Mouse (Mus musculus): Measurements from ENCODE around the gene Bicral.

Bicral gene

GRCm38 (mm10) chr17:46857903-46858748 is at the start of gene Bicral:
Gene Bicral, minus strand, starts transcription at chr17:46858482.
- DNase-seq (ENCODE audit: low spot score) = peak; percentile 65

GRCm38 (mm10) chr17:46903876-46904490 is 45.7 kb upstream of the Bicral start:
- peak; percentile 38 for DNase-seq (ENCODE audit: low spot score)

GRCm38 (mm10) chr17:46900941-46901340 is 42.7 kb upstream of the Bicral start:
- no peak for DNase-seq (ENCODE audit: low spot score)

- DNase-seq (ENCODE audit: low spot score) = no peak
Measured at GRCm38 (mm10) chr17:46897221-46897950, 39.1 kb upstream of the Bicral start.

GRCm38 (mm10) chr17:46895426-46895825 is 37.1 kb upstream of the Bicral start:
- no peak for DNase-seq (ENCODE audit: low spot score)

GRCm38 (mm10) chr17:46890843-46891594 is 32.7 kb upstream of the Bicral start:
- DNase-seq (ENCODE audit: low spot score) = no peak

- peak; percentile 91 for DNase-seq (ENCODE audit: low spot score)
Measured at GRCm38 (mm10) chr17:46890116-46890815, 32.0 kb upstream of the Bicral start, which contains the start of gene Tbcc. Gene Tbcc, plus strand, starts transcription at chr17:46890684.

- DNase-seq (ENCODE audit: low spot score) = peak; percentile 60
Measured at GRCm38 (mm10) chr17:46889450-46890084, 31.3 kb upstream of the Bicral start.

GRCm38 (mm10) chr17:46888511-46889212 is 30.4 kb upstream of the Bicral start:
- no peak for DNase-seq (ENCODE audit: low spot score)

GRCm38 (mm10) chr17:46885910-46886643 is 27.8 kb upstream of the Bicral start:
- no peak for DNase-seq (ENCODE audit: low spot score)

GRCm38 (mm10) chr17:46885218-46885909 is 27.1 kb upstream of the Bicral start:
- DNase-seq (ENCODE audit: low spot score) = no peak

GRCm38 (mm10) chr17:46884766-46885165 is 26.5 kb upstream of the Bicral start:
- DNase-seq (ENCODE audit: low spot score) = no peak

- no peak for DNase-seq (ENCODE audit: low spot score)
Measured at GRCm38 (mm10) chr17:46883107-46883506, 24.8 kb upstream of the Bicral start.

GRCm38 (mm10) chr17:46881728-46882127 is 23.4 kb upstream of the Bicral start:
- DNase-seq (ENCODE audit: low spot score) = no peak

- no peak for DNase-seq (ENCODE audit: low spot score)
Measured at GRCm38 (mm10) chr17:46880322-46880721, 22.0 kb upstream of the Bicral start.

GRCm38 (mm10) chr17:46879841-46880311 is 21.6 kb upstream of the Bicral start:
- DNase-seq (ENCODE audit: low spot score) = no peak

- no peak for DNase-seq (ENCODE audit: low spot score)
Measured at GRCm38 (mm10) chr17:46877061-46877460, 18.8 kb upstream of the Bicral start.

- DNase-seq (ENCODE audit: low spot score) = no peak
Measured at GRCm38 (mm10) chr17:46876371-46876950, 18.2 kb upstream of the Bicral start.

All from ovary, postnatal 10 days (tissue).